Mouse (Mus musculus) G1E (cell line): ENCODE measurements around the gene 3110009E18Rik.

ENCODE experiments used
- CTCF ChIP-seq: IDR thresholded peaks from 2 replicates; pipeline ENCODE4 v1.5.1; 2012; ENCODE audit warnings: low read depth, low read length, inconsistent platforms, mixed read lengths
- GATA1 ChIP-seq: IDR thresholded peaks from 2 replicates; pipeline ENCODE4 v1.6.1; 2012; ENCODE audit warnings: borderline replicate concordance, low read length, inconsistent platforms, mixed read lengths
- POLR2AphosphoS5 ChIP-seq: IDR thresholded peaks from 2 replicates; pipeline ENCODE4 v1.6.1; 2012; ENCODE audit warnings: low read depth, low read length, inconsistent platforms; ENCODE audit not compliant: insufficient replicate concordance
- TAL1 ChIP-seq: conservative IDR thresholded peaks from 2 replicates; pipeline ENCODE4 v1.6.1; 2012; ENCODE audit warnings: low read depth, low read length, inconsistent platforms, mixed read lengths

GRCm38 (mm10) chr1:120125471-120125870, 4.5 kb downstream of the 3110009E18Rik start:
- TF ChIP-seq CTCF (no peak), TAL1 (no peak), GATA1 (no peak), POLR2AphosphoS5 (no peak)
